Mouse (Mus musculus): ENCODE measurements around the gene Gm6525. TPM values are rescaled to one million over a fixed set of nuclear protein-coding genes. Genes with fewer than 3 reads are reported as not detected.
A peak's percentile ranks its signal among the peaks of the same experiment; 100 is the strongest.

The Gm6525 gene
- polyA plus RNA-seq, 1 experiment from 2014 or later: 3.1 TPM

GRCm38 (mm10) chr3:84180304-84180703 is 6.4 kb downstream of the Gm6525 start:
- DNase-seq (no peak), ATAC-seq (ENCODE audit: low FRiP score, low TSS enrichment) (no peak)
- WGBS: 79% methylated on average over 2 of the region's 2 CpGs
- Histone ChIP-seq H3K9ac (replicated peaks; ENCODE audit: low read length) (no peak overlapping the region), H3K27ac (replicated peaks; ENCODE audit: low read depth, low read length) (no peak overlapping the region), H3K4me1 (ENCODE audit: control insufficient read depth, insufficient read depth, low read length) (peaks cover 16% of the 10 kb centered on the region), H3K27me3 (ENCODE audit: control insufficient read depth, insufficient read depth, low read length) (no peaks in the 10 kb centered on the region), H3K9me3 (ENCODE audit: control insufficient read depth, low read length) (0 out of 2 replicates have a peak, but pooled peaks cover 3% of the 10 kb centered on the region), H3K4me2 (ENCODE audit: low read length) (no peak overlapping the region), H3K4me3 (replicated peaks; ENCODE audit: low read depth, low read length) (no peak overlapping the region), H3K36me3 (ENCODE audit: control insufficient read depth, insufficient read depth, low read length) (peaks cover 38% of the 10 kb centered on the region)

DNA sequence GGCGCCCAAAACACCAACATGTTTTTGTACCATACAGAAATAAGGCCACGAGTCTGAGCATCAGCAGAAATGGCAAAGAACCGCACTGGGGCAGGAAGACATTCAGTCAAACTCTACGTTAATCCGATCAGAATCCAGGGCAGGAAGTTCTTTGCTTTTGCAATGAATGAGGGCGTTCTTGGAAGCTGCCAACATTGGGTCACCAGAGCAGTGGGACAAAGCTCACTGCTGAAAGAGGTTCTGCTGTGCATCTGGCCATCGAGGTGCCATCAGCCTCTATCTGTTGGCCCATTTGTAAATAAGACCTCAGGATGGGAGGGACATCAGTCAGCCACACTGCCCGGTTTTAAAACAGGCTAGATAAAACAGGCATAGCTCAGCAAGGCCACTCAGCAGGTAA is 7.2 kb downstream of the Gm6525 start:
- H3K4me2 ChIP-seq (ENCODE audit: low read length): no peak overlapping the region
- H3K9ac ChIP-seq (replicated peaks; ENCODE audit: low read length): peak overlapping the region; percentile 12; the same call in 1 of the 2 replicates
- H3K4me3 ChIP-seq (replicated peaks; ENCODE audit: low read depth, low read length): no peak overlapping the region
- no peak overlapping the region; the same call in 1 of the 2 replicates for H3K27ac ChIP-seq (replicated peaks; ENCODE audit: low read depth, low read length)
- H3K9me3 ChIP-seq (ENCODE audit: control insufficient read depth, low read length): 0 out of 2 replicates have a peak, but pooled peaks cover 3% of the 10 kb centered on the region
- peak; percentile 32 for DNase-seq
- H3K27me3 ChIP-seq (ENCODE audit: control insufficient read depth, insufficient read depth, low read length): no peaks in the 10 kb centered on the region
- H3K4me1 ChIP-seq (ENCODE audit: control insufficient read depth, insufficient read depth, low read length): peaks cover 16% of the 10 kb centered on the region
- H3K36me3 ChIP-seq (ENCODE audit: control insufficient read depth, insufficient read depth, low read length): peaks cover 32% of the 10 kb centered on the region
- 18% methylated on average over 8 of the region's 8 CpGs for WGBS
- no peak for ATAC-seq (ENCODE audit: low FRiP score, low TSS enrichment)

GRCm38 (mm10) chr3:84181717-84182116 is 7.8 kb downstream of the Gm6525 start:
- no peak for DNase-seq
- Histone ChIP-seq H3K36me3 (ENCODE audit: control insufficient read depth, insufficient read depth, low read length) (peaks cover 34% of the 10 kb centered on the region), H3K4me2 (ENCODE audit: low read length) (no peak overlapping the region), H3K27ac (replicated peaks; ENCODE audit: low read depth, low read length) (no peak overlapping the region), H3K9ac (replicated peaks; ENCODE audit: low read length) (no peak overlapping the region), H3K4me1 (ENCODE audit: control insufficient read depth, insufficient read depth, low read length) (peaks cover 16% of the 10 kb centered on the region), H3K27me3 (ENCODE audit: control insufficient read depth, insufficient read depth, low read length) (no peaks in the 10 kb centered on the region), H3K4me3 (replicated peaks; ENCODE audit: low read depth, low read length) (no peak overlapping the region), H3K9me3 (ENCODE audit: control insufficient read depth, low read length) (0 out of 2 replicates have a peak, but pooled peaks cover 3% of the 10 kb centered on the region)
- 24% methylated on average over 4 of the region's 4 CpGs for WGBS
- no peak for ATAC-seq (ENCODE audit: low FRiP score, low TSS enrichment)

DNA sequence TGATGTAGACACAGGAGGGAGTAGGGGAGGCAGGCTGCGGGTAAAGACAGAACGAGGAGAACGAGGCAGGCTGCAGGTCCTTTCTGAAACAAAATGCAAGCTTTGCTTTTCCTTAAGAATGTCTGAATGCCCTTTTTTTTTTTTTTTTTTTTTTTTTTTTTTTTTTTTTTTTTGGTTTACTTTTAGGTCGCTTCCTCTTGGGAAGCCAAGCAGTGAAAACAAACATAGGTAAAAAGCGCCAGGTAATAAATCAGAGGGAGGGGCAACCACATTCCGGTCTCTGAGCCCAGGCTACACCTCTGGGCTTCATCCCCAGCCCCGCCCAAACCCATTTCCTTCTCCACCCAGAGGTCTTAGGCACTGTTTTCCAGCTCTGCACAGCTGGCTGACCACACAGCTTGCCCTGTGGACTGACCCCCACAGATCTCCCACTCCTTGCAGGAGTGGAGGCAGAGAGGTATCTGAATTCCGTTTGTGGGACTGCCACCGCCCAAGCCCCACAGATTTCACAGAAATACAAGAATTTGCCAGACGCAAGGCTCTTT is 15.8 kb downstream of the Gm6525 start:
- WGBS: 73% methylated on average over 10 of the region's 10 CpGs
- H3K4me3 ChIP-seq (replicated peaks; ENCODE audit: low read depth, low read length): no peak overlapping the region
- H3K4me1 ChIP-seq (ENCODE audit: control insufficient read depth, insufficient read depth, low read length): peaks cover 7% of the 10 kb centered on the region; the same call in 1 of the 2 replicates
- H3K9me3 ChIP-seq (ENCODE audit: control insufficient read depth, low read length): 0 out of 2 replicates have a peak, but pooled peaks cover 3% of the 10 kb centered on the region
- no peak overlapping the region for H3K9ac ChIP-seq (replicated peaks; ENCODE audit: low read length)
- H3K27me3 ChIP-seq (ENCODE audit: control insufficient read depth, insufficient read depth, low read length): no peaks in the 10 kb centered on the region
- peaks cover 61% of the 10 kb centered on the region for H3K36me3 ChIP-seq (ENCODE audit: control insufficient read depth, insufficient read depth, low read length)
- DNase-seq (no peak), ATAC-seq (ENCODE audit: low FRiP score, low TSS enrichment) (no peak)
- H3K4me2 ChIP-seq (ENCODE audit: low read length): no peak overlapping the region
- H3K27ac ChIP-seq (replicated peaks; ENCODE audit: low read depth, low read length): no peak overlapping the region

DNA sequence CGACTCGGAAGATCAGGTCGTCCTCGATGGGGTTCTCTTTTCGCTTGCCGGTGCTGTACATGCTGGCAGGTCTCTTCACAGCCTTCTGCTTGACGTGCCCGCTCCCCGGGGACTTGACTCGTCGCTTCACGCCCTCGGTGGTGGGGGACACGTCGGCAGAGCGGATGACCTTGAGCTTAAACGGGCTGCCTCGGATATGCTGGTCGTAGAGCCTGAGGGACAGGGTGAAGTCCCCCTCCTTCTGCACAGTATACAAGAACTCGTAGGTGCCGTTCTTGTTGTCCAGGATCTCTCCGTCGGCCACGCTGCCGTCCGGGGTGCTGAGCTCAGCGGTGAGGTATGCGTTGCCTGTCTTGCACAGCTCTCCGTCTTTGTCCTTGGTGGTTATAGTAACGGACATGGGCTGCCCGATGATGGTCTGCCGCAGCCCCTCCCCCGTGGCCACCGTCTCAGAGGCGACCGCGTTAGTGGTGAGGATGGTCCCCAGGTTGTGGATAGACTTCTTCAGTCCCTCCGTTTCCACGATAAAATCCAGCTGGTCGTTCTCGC is 16.7 kb downstream of the Gm6525 start:
- 0 out of 2 replicates have a peak overlapping the region, but pooled peaks have one; percentile 26 for H3K9ac ChIP-seq (replicated peaks; ENCODE audit: low read length)
- no peaks in the 10 kb centered on the region for H3K27me3 ChIP-seq (ENCODE audit: control insufficient read depth, insufficient read depth, low read length)
- H3K9me3 ChIP-seq (ENCODE audit: control insufficient read depth, low read length): no peaks in the 10 kb centered on the region
- H3K4me3 ChIP-seq (replicated peaks; ENCODE audit: low read depth, low read length): no peak overlapping the region
- H3K36me3 ChIP-seq (ENCODE audit: control insufficient read depth, insufficient read depth, low read length): peaks cover 68% of the 10 kb centered on the region
- H3K4me2 ChIP-seq (ENCODE audit: low read length): peak overlapping the region; percentile 10; the same call in 1 of the 2 replicates
- H3K27ac ChIP-seq (replicated peaks; ENCODE audit: low read depth, low read length): no peak overlapping the region; the same call in 1 of the 2 replicates
- WGBS: 21% methylated on average over 41 of the region's 41 CpGs
- H3K4me1 ChIP-seq (ENCODE audit: control insufficient read depth, insufficient read depth, low read length): peaks cover 7% of the 10 kb centered on the region; the same call in 1 of the 2 replicates
- DNase-seq (peak; percentile 47), ATAC-seq (ENCODE audit: low FRiP score, low TSS enrichment) (peak; percentile 43; the same call in 1 of the 2 replicates)

GRCm38 (mm10) chr3:84191141-84191881 is 17.4 kb downstream of the Gm6525 start:
- no peak for ATAC-seq (ENCODE audit: low FRiP score, low TSS enrichment)
- Histone ChIP-seq H3K9me3 (ENCODE audit: control insufficient read depth, low read length) (no peaks in the 10 kb centered on the region), H3K4me3 (replicated peaks; ENCODE audit: low read depth, low read length) (no peak overlapping the region), H3K27me3 (ENCODE audit: control insufficient read depth, insufficient read depth, low read length) (no peaks in the 10 kb centered on the region), H3K4me2 (ENCODE audit: low read length) (no peak overlapping the region), H3K9ac (replicated peaks; ENCODE audit: low read length) (no peak overlapping the region), H3K36me3 (ENCODE audit: control insufficient read depth, insufficient read depth, low read length) (peaks cover 71% of the 10 kb centered on the region), H3K4me1 (ENCODE audit: control insufficient read depth, insufficient read depth, low read length) (peaks cover 7% of the 10 kb centered on the region; the same call in 1 of the 2 replicates), H3K27ac (replicated peaks; ENCODE audit: low read depth, low read length) (no peak overlapping the region; the same call in 1 of the 2 replicates)
- 50% methylated on average over 21 of the region's 21 CpGs for WGBS
- no peak for DNase-seq

GRCm38 (mm10) chr3:84193881-84194280 is 20.0 kb downstream of the Gm6525 start:
- Histone ChIP-seq H3K27me3 (ENCODE audit: control insufficient read depth, insufficient read depth, low read length) (no peaks in the 10 kb centered on the region), H3K36me3 (ENCODE audit: control insufficient read depth, insufficient read depth, low read length) (peaks cover 71% of the 10 kb centered on the region), H3K4me2 (ENCODE audit: low read length) (no peak overlapping the region), H3K4me3 (replicated peaks; ENCODE audit: low read depth, low read length) (no peak overlapping the region), H3K27ac (replicated peaks; ENCODE audit: low read depth, low read length) (no peak overlapping the region), H3K9ac (replicated peaks; ENCODE audit: low read length) (no peak overlapping the region), H3K9me3 (ENCODE audit: control insufficient read depth, low read length) (no peaks in the 10 kb centered on the region), H3K4me1 (ENCODE audit: control insufficient read depth, insufficient read depth, low read length) (peaks cover 7% of the 10 kb centered on the region; the same call in 1 of the 2 replicates)
- no peak for ATAC-seq (ENCODE audit: low FRiP score, low TSS enrichment)
- WGBS: 63% methylated on average over 4 of the region's 4 CpGs
- DNase-seq: no peak

GRCm38 (mm10) chr3:84198229-84198628 is 24.3 kb downstream of the Gm6525 start:
- Histone ChIP-seq H3K27ac (replicated peaks; ENCODE audit: low read depth, low read length) (no peak overlapping the region), H3K4me1 (ENCODE audit: control insufficient read depth, insufficient read depth, low read length) (peaks cover 8% of the 10 kb centered on the region), H3K4me2 (ENCODE audit: low read length) (no peak overlapping the region), H3K27me3 (ENCODE audit: control insufficient read depth, insufficient read depth, low read length) (no peaks in the 10 kb centered on the region), H3K36me3 (ENCODE audit: control insufficient read depth, insufficient read depth, low read length) (peaks cover 51% of the 10 kb centered on the region), H3K9ac (replicated peaks; ENCODE audit: low read length) (no peak overlapping the region), H3K4me3 (replicated peaks; ENCODE audit: low read depth, low read length) (no peak overlapping the region), H3K9me3 (ENCODE audit: control insufficient read depth, low read length) (no peaks in the 10 kb centered on the region)
- no peak for ATAC-seq (ENCODE audit: low FRiP score, low TSS enrichment)
- WGBS: 96% methylated on average over 3 of the region's 3 CpGs
- DNase-seq: no peak
